Mouse (Mus musculus): ENCODE measurements around the gene Mgat5. TPM values are rescaled to one million over a fixed set of nuclear protein-coding genes. Genes with fewer than 3 reads are reported as not detected.

The Mgat5 gene
- total and polyA plus RNA-seq, 2 experiments from 2014 or later = 2.1 to 11.2 TPM

DNA sequence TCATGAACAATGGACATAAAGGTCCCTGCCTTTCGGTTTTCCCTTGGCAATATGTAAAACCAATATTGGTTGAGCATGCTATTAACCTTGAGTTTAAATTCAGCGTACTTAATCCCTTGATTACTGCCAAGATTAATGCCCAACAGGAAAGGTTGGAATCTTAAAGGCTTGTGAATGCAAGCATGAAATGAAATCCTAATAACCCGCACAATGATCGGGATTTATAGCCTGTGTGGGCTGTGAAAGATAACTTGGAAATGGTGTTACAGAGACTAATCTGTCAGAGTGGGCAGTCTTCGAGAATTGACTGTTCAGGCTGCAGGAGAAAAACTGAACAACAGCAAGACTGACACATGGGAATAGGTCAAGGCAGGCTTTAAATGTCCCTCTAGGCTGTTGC is 168.7 kb downstream of the Mgat5 start:
- Histone ChIP-seq H3K4me1 (ENCODE audit: control insufficient read depth, insufficient read depth) (peaks cover 7% of the 10 kb centered on the region; the same call in 1 of the 2 replicates), H3K27ac (ENCODE audit: low read depth) (no peak overlapping the region), H3K9me3 (replicated peaks; ENCODE audit: control insufficient read depth, low read length) (no peaks in the 10 kb centered on the region), H3K27me3 (ENCODE audit: control insufficient read depth, insufficient read depth, low read length) (no peaks in the 10 kb centered on the region), H3K4me2 (ENCODE audit: low read depth, low read length) (no peak overlapping the region), H3K4me3 (ENCODE audit: low read depth, low read length) (no peak overlapping the region), H3K36me3 (replicated peaks; ENCODE audit: control insufficient read depth, insufficient read depth, low read length) (peaks cover 7% of the 10 kb centered on the region; the same call in 1 of the 2 replicates), H3K9ac (replicated peaks; ENCODE audit: low read depth, low read length) (no peak overlapping the region)
- TF ChIP-seq EP300 (IDR thresholded peaks at IDR 0.05; ENCODE audit: low read depth) (no peak), CTCF (IDR thresholded peaks at IDR 0.05; ENCODE audit: low read depth) (no peak)
- WGBS = 82% methylated on average over 5 of the region's 5 CpGs
- DNase-seq (ENCODE audit: low spot score) (no peak), ATAC-seq (ENCODE audit: insufficient read depth, low read depth) (no peak)

DNA sequence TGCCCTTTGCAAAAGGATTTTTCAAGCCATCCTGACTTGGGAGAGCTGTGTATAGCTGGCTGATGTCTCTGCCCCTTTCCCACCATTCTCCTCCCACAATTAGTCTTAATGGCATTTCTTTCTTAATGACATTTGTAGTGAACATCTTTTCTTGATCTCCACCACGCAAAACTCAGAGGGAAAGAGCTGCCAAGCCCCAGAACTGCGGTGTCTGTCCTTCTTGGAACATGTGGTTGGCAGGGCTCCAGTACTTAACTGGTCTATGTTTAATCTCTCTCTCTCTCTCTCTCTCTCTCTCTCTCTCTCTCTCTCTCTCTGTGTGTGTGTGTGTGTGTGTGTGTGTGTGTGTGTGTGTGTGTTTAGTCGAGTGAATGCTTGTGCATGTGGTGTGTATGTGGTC is 169.3 kb downstream of the Mgat5 start:
- Histone ChIP-seq H3K36me3 (replicated peaks; ENCODE audit: control insufficient read depth, insufficient read depth, low read length) (0 out of 2 replicates have a peak, but pooled peaks cover 7% of the 10 kb centered on the region), H3K9me3 (replicated peaks; ENCODE audit: control insufficient read depth, low read length) (no peaks in the 10 kb centered on the region), H3K27me3 (ENCODE audit: control insufficient read depth, insufficient read depth, low read length) (no peaks in the 10 kb centered on the region), H3K4me1 (ENCODE audit: control insufficient read depth, insufficient read depth) (peaks cover 7% of the 10 kb centered on the region; the same call in 1 of the 2 replicates), H3K27ac (ENCODE audit: low read depth) (no peak overlapping the region), H3K4me2 (ENCODE audit: low read depth, low read length) (no peak overlapping the region), H3K4me3 (ENCODE audit: low read depth, low read length) (no peak overlapping the region), H3K9ac (replicated peaks; ENCODE audit: low read depth, low read length) (no peak overlapping the region)
- TF ChIP-seq CTCF (IDR thresholded peaks at IDR 0.05; ENCODE audit: low read depth) = no peak
- TF ChIP-seq EP300 (IDR thresholded peaks at IDR 0.05; ENCODE audit: low read depth) = no peak
- ATAC-seq (ENCODE audit: insufficient read depth, low read depth) (peak; percentile 37; the same call in 1 of the 2 replicates), DNase-seq (ENCODE audit: low spot score) (peak; percentile 27)
- WGBS = 25% methylated on average over 3 of the region's 3 CpGs

GRCm38 (mm10) chr1:127380140-127380539 is 175.3 kb downstream of the Mgat5 start:
- peaks cover 16% of the 10 kb centered on the region for H3K36me3 ChIP-seq (replicated peaks; ENCODE audit: control insufficient read depth, insufficient read depth, low read length)
- H3K27me3 ChIP-seq (ENCODE audit: control insufficient read depth, insufficient read depth, low read length) = no peaks in the 10 kb centered on the region
- no peak overlapping the region for H3K27ac ChIP-seq (ENCODE audit: low read depth)
- H3K4me1 ChIP-seq (ENCODE audit: control insufficient read depth, insufficient read depth) = peaks cover 4% of the 10 kb centered on the region; the same call in 1 of the 2 replicates
- 61% methylated on average over 4 of the region's 4 CpGs for WGBS
- no peak for TF ChIP-seq EP300 (IDR thresholded peaks at IDR 0.05; ENCODE audit: low read depth)
- TF ChIP-seq CTCF (IDR thresholded peaks at IDR 0.05; ENCODE audit: low read depth) = no peak
- no peak overlapping the region for H3K9ac ChIP-seq (replicated peaks; ENCODE audit: low read depth, low read length)
- ATAC-seq (ENCODE audit: insufficient read depth, low read depth) = no peak
- H3K4me3 ChIP-seq (ENCODE audit: low read depth, low read length) = no peak overlapping the region
- no peak for DNase-seq (ENCODE audit: low spot score)
- H3K4me2 ChIP-seq (ENCODE audit: low read depth, low read length) = no peak overlapping the region
- H3K9me3 ChIP-seq (replicated peaks; ENCODE audit: control insufficient read depth, low read length) = no peaks in the 10 kb centered on the region

DNA sequence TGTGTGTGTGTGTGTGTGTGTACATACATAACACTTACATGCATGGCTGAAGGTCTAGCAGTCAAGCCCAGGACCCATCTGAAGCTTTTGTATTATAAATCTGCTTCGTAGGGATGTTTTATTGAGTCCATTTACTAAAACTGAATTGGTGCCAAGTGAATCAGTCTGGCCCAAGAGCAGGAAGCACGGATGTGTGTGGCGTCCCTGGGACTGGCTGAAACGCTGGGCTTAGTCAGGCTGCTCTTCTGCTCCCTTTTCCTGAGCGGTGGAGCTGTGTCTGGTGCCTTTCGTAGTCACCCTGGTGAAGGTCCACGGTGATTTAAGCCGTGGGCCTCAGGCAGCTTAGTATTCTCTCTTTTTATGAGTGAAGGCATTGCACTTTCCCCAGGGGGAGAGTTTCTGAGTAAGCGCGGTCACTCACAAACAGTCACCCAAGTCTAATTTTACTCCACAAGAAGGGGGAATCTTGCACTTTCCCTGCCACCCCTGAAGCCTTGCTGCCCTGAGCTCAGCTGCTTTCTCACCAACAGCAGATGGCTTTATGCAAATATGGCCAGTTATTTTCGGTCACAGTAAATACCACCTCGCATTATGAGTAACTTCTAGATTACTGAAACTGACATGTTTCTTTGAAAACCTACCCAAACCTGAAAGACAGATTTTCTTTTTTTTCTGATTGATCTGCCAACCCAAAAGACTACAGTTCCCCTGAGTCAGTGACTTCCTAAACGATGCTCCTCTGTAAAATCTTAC is 176.1 kb downstream of the Mgat5 start:
- 50% methylated on average over 13 of the region's 13 CpGs for WGBS
- H3K27ac ChIP-seq (ENCODE audit: low read depth) = 0 out of 2 replicates have a peak overlapping the region, but pooled peaks have one; percentile 6
- peaks cover 4% of the 10 kb centered on the region; the same call in 1 of the 2 replicates for H3K4me1 ChIP-seq (ENCODE audit: control insufficient read depth, insufficient read depth)
- TF ChIP-seq EP300 (IDR thresholded peaks at IDR 0.05; ENCODE audit: low read depth) (no peak), CTCF (IDR thresholded peaks at IDR 0.05; ENCODE audit: low read depth) (no peak)
- DNase-seq (ENCODE audit: low spot score) (peak; percentile 39), ATAC-seq (ENCODE audit: insufficient read depth, low read depth) (peak; percentile 55; the same call in 1 of the 2 replicates)
- H3K36me3 ChIP-seq (replicated peaks; ENCODE audit: control insufficient read depth, insufficient read depth, low read length) = peaks cover 17% of the 10 kb centered on the region
- H3K9ac ChIP-seq (replicated peaks; ENCODE audit: low read depth, low read length) = no peak overlapping the region
- H3K4me3 ChIP-seq (ENCODE audit: low read depth, low read length) = no peak overlapping the region
- H3K9me3 ChIP-seq (replicated peaks; ENCODE audit: control insufficient read depth, low read length) = no peaks in the 10 kb centered on the region
- H3K4me2 ChIP-seq (ENCODE audit: low read depth, low read length) = no peak overlapping the region
- no peaks in the 10 kb centered on the region for H3K27me3 ChIP-seq (ENCODE audit: control insufficient read depth, insufficient read depth, low read length)

DNA sequence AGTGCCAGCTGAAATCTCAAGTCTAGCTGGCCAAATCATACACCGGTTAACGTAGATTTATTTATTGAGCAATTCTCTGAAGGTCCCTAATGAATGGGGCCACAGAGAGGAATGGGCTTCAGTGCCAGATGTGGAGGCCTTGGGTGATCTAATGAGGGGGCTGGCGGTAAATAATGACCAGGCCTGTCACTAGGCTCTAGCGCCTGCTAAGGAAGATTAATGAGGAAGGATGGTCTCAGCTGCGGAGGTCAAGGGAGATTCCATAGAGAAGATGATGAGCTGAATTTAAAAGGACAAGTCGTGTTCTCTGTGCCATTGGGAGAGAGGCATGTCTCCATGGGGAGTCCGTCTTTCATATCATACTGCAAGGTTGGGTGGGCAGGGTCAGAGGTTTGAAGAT is 178.3 kb downstream of the Mgat5 start:
- Histone ChIP-seq H3K9me3 (replicated peaks; ENCODE audit: control insufficient read depth, low read length) (no peaks in the 10 kb centered on the region), H3K4me3 (ENCODE audit: low read depth, low read length) (no peak overlapping the region), H3K4me1 (ENCODE audit: control insufficient read depth, insufficient read depth) (peaks cover 4% of the 10 kb centered on the region; the same call in 1 of the 2 replicates), H3K27me3 (ENCODE audit: control insufficient read depth, insufficient read depth, low read length) (no peaks in the 10 kb centered on the region), H3K36me3 (replicated peaks; ENCODE audit: control insufficient read depth, insufficient read depth, low read length) (peaks cover 38% of the 10 kb centered on the region), H3K4me2 (ENCODE audit: low read depth, low read length) (no peak overlapping the region), H3K9ac (replicated peaks; ENCODE audit: low read depth, low read length) (no peak overlapping the region), H3K27ac (ENCODE audit: low read depth) (no peak overlapping the region)
- no peak for TF ChIP-seq CTCF (IDR thresholded peaks at IDR 0.05; ENCODE audit: low read depth)
- no peak for TF ChIP-seq EP300 (IDR thresholded peaks at IDR 0.05; ENCODE audit: low read depth)
- ATAC-seq (ENCODE audit: insufficient read depth, low read depth) (no peak), DNase-seq (ENCODE audit: low spot score) (no peak)
- 93% methylated on average over 7 of the region's 7 CpGs for WGBS

Data from heart, postnatal 0 days (tissue).